Mouse (Mus musculus) 3T3-L1 (cell line): ENCODE data around the gene 9930111J21Rik2.
"Not testable (repeated sequence)": the region's sequence is repeated elsewhere in the genome, so short reads cannot be mapped to it uniquely, and the experiment has no call there.

ENCODE experiments used
- DNase-seq: peaks from one replicate; pipeline ENCODE4 v3.0.0-alpha.2; 2015; ENCODE audit warnings: low read depth, low spot score

The 9930111J21Rik2 gene

DNA sequence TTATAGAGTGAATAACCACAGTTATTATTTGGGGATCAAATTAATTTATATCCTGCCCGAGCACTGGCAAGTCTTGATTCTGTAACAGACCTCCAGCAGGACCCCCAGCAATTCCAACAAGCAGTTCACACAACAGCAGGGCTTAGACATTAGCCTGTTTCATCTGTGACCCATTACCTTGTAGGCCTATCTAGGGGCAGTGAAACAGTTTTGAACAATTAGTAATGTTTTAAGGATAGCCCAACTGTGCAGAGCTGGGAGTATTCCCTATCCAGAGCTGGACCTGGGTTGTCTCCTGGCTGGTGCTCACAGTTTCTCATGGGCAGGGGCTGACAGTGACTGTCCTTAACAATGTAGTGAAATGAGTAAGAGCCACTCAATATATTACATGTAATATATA lies 26.0 kb upstream of the 9930111J21Rik2 start:
- no peak for DNase-seq

- peak; percentile 54 for DNase-seq
Measured at GRCm38 (mm10) chr11:49076001-49076757, 25.1 kb upstream of the 9930111J21Rik2 start, which contains the start of gene Ifi47. TSS of gene Ifi47 (plus strand) at chr11:49076587.

DNA sequence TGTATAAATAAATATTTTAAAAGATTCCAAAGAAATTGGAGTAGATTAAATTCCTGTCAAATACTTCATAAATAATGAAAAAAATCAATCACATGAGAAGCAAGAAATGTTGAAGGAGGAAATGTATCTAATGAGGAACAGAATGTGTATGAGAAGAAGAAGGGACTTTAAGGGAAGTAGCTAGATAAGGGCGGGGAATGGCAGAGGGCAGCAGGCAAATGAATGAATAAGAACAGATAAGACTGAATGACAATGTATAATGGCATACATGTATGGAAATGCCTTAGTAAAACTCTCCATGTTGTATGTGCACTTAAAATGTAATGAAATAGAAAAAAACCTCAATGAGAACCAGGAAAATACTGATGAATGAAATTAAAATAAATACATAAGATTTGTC lies 17.3 kb upstream of the 9930111J21Rik2 start:
- DNase-seq = no peak

- DNase-seq = not testable (repeated sequence)
Measured at GRCm38 (mm10) chr11:49063713-49064469, 12.8 kb upstream of the 9930111J21Rik2 start, which contains the start of gene Tgtp2. TSS of gene Tgtp2 (minus strand) at chr11:49064206.

DNA sequence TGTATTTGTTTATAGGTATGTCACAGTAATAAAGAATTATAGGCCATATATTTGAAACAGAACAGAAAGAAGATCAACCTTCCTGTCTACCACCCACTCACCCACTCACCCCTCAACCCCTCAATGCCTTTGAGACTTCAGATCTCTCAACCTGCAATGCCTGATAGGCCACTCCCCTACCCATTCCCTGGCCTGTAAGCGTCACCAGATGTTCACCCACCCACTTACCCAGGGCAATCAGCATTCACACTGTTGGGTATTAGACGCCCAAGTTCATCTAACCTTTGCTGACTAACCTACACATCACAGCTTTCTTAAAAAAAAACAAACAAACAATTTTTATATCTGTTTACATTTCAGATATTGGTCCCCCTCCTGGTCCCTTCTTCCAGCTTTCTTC lies 10.8 kb upstream of the 9930111J21Rik2 start:
- DNase-seq = not testable (repeated sequence)

- not testable (repeated sequence) for DNase-seq
Measured at GRCm38 (mm10) chr11:49060061-49060460, 9.0 kb upstream of the 9930111J21Rik2 start.

GRCm38 (mm10) chr11:49051894-49052293 lies 852 bp upstream of the 9930111J21Rik2 start:
- DNase-seq = not testable (repeated sequence)

DNA sequence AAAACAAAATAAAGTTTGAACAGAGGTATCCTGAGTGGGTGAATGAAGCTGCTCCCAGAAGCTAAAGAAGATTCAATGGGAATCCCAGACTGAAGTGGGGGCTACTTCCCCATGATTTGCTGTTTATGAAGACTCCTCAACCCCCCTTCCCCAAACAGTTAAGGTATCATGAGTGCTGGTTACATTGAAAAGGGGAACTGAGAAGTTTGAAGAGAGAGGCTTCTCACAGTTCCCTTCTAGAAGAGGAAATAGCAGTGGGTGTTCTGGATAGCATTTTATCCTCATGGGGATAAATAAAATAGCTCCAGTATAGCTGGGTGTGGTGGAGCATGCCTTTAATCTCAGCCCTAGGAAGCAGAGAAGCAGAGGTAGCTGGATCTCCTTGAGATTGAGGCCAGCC lies 978 bp downstream of the 9930111J21Rik2 start:
- not testable (repeated sequence) for DNase-seq

DNA sequence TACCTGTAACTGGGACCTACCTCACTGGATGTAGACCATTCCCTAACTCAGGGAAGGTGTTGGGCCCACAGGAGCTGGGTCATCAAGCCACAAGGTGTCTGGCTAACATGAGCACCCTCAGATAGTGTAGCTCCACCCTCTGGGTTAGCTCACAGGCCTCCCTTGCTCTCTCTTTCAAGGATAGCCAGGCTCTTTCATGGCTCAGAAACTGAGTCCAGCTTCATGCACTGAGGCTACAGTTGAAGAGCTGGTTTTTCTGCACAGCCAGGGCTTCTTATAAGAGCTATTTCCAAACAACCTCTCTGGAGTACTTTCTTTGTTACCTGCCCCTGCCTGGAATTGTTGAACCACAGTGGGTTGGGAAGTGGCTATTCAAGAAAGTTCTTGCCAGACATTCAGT lies 39.0 kb downstream of the 9930111J21Rik2 start:
- not testable (repeated sequence) for DNase-seq

GRCm38 (mm10) chr11:49006785-49007184 lies 44.3 kb downstream of the 9930111J21Rik2 start:
- DNase-seq = not testable (repeated sequence)

DNA sequence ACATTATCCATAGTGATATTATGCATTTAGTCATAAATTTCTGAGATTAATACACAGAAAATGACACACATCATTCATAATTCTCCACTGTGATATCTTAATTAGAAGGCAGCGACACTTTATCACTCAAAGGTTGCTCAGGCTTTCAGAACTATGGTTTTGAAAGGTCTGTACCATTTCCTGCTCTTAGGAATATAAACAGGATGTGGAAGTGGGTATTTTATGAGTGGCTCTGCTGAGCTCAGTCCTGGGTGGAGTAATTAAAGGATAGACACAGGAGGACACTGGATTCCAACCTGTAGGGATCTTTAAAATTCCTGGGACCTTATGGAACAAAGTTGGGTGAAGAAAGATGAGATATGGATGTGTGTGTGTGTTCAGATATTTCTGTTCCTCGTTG lies 44.7 kb downstream of the 9930111J21Rik2 start:
- not testable (repeated sequence) for DNase-seq

GRCm38 (mm10) chr11:49000411-49000810 lies 50.6 kb downstream of the 9930111J21Rik2 start:
- DNase-seq = not testable (repeated sequence)

DNA sequence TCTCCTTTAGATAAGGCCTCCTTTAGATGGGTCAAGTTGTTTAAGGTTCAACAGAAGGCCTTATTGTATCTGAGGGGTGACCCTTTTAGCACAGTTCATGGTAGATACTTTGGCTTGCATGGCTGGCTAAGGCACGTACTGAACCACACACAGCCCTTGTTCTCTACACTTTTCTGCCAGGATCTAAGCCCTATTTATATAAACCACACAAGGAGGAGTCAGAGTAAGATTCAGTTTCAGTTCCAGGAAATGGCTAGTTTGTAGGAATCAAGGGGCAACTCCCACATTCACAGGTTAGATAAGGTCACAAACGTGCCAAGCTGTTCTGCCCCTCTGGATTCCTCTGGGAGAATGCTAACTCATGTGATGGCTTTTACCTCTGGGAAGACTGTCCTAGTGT lies 57.0 kb downstream of the 9930111J21Rik2 start, which contains the start of gene Tgtp1:
Gene Tgtp1 (minus strand): TSS at position 155 of the 400 bp plus-strand sequence.
- not testable (repeated sequence) for DNase-seq

DNA sequence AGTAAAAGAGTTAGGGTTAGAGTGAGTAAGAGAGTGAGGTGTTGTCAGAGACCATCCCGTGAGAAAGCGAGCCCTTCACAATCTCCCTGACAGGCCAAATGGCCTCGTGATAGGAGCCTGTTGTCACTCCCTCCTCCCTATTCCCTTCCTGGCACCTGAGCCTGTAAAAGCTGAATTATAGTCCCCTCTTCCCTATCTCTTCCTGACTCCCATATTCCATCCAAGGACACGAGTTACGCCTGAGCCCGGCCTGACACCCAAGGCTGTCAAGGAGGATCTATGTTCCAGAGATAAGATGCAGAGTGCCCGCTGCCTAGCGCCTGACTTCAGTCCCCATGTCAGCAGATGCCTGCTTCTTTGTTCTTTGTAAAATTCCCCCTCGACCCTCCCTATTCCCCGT lies 57.7 kb downstream of the 9930111J21Rik2 start:
- not testable (repeated sequence) for DNase-seq

DNA sequence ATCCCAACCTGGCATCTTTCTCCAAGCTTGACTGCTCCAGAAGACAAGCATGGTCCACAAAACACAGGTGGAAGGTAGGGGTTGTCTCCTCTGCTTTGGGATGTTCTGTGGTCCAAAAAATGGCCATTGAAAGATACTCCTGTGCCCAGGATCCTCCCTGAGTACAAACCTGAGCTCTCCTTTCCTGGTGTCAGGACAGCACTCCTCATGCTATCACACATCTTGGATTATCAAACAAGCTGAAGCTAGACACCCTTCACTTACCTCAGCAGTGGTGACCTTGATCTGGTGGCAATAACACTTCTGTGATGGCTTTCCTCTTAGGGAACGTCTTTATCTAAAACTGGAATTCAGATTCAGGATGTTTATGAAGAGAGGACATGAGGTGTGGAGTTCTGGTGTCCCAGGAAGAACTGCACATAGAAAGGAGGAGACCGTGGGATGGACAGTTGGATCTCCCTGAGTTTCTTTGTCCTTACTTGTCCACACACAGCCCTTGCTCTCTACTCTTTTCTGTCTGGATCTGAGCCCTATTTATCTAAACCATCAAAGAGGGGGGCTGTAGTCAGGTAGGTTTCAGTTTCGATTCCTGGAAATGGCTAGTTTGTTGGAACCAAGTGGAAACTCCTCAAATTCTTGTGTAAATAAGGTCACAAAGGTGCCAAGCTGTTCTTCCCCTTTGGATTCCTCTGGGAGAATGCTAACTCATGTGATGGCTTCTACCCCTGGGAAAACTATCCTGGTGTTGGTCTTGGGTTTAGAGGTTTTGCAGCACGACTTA lies 59.1 kb downstream of the 9930111J21Rik2 start, which contains the start of gene Gm12185:
Gene Gm12185 (minus strand): TSS at position 487 of the 781 bp plus-strand sequence.
- peak; percentile 31 for DNase-seq

GRCm38 (mm10) chr11:48989981-48990380 lies 61.1 kb downstream of the 9930111J21Rik2 start:
- DNase-seq = not testable (repeated sequence)

- DNase-seq = not testable (repeated sequence)
Measured at GRCm38 (mm10) chr11:48988219-48988618, 62.8 kb downstream of the 9930111J21Rik2 start.

GRCm38 (mm10) chr11:48982848-48983247 lies 68.2 kb downstream of the 9930111J21Rik2 start:
- DNase-seq = not testable (repeated sequence)

DNA sequence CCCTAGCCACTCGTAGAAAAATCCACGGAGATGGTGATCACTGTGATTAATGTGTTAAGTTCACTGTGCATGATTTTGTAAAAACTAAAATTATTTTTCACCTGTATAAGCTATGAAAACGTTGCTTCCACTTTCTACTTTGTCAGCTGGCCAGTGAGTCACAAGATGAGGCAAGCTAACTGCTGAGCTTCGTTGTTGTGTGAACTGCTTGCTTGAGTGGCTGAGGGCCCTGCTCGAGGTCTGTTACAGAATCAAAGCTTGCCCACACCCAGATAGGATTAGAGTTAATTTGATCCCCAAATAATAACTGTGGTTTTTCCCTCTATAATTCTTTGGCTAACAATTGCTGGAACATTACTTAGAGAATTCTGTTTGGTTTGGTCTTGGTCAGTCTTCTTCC lies 71.0 kb downstream of the 9930111J21Rik2 start:
- not testable (repeated sequence) for DNase-seq

DNA sequence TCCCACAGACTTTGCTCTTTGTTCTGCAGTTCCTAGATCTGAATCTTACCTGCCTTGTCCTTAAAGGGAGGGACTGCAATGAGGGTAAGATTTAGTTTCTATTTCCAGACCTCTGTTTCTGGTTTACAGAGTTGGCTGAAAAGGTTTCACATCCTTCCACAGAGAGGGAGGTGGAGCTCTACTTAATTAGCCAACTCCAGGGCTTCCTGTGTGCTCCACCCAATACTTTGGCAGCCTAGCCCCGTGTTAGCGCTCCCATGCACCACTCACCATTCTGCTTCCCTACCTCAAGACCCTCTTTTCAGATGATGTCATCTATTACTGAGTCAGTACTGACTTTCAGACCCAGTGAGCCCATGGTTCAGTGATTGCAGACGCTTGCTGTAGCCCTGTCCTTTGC lies 71.8 kb downstream of the 9930111J21Rik2 start, which contains the start of gene 9930111J21Rik1:
Gene 9930111J21Rik1 (minus strand): TSS at position 148 of the 400 bp plus-strand sequence.
- DNase-seq = not testable (repeated sequence)
